Mouse (Mus musculus) layer of hippocampus, adult 11-12 months (tissue): ENCODE data around the gene Med24.
"Not testable (repeated sequence)": the region's sequence is repeated elsewhere in the genome, so short reads cannot be mapped to it uniquely, and the experiment has no call there.

Source experiments
- DNase-seq: peaks from one replicate; pipeline ENCODE4 v3.0.0; 2022; ENCODE audit warnings: low spot score

Gene Med24

DNA sequence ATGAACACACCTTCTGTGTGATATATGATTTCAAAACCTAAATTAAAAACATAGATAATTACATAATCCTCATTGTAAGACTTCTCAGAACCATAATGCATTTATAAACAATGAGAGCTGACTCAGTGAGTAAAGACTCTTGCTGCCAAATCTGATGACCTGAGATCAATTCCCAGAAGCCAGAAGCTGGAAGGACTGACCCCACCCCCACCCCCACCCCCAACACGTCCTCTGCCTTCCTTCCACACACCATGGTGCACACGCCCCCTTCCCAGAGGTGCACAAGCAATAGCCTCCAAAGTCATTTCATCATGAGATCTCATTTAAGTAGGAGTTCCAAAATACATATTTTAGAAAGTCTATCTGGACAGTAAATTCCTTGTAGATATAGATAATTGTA is 8.5 kb downstream of the Med24 start:
- DNase-seq, result no peak

DNA sequence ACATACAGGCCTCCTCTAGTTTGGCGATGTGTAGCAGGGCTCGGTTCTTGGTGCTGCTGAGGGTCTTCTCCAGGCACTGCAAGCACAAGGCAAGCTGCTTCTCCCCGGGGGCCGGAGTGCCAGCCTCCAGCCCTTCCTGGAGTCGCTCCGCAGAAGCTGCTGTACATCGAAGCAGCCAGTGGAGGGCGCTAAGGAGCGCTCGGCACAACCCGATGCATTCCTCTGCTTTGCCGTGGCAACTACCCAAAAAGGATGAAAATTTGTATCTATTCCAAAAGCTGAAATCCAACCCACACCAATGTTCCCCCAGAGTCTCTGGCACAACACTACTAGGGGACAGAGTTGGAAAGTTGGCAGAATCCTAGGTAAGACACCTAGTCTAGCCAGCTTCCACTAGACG is 11.3 kb downstream of the Med24 start:
- peak; percentile 85 for DNase-seq

DNA sequence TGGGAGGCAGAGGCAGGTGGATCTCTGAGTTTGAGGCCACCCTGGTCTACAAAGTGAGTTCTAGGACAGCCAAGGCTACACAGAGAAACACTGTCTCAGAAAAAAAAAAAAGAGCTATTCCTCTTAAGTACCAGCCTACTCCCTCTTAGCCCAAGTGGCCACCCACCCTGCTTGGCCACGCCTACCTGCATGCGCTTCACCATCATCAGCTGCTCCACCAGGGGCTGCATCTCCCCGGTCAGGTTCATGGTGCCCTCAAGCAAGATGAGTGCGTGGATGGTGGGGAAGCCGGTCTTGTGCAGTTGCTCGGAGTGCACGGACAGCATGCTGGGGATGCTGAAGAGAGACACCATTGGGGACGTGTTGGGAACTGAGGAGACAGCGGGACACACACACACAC is 13.3 kb downstream of the Med24 start:
- DNase-seq, result no peak

DNA sequence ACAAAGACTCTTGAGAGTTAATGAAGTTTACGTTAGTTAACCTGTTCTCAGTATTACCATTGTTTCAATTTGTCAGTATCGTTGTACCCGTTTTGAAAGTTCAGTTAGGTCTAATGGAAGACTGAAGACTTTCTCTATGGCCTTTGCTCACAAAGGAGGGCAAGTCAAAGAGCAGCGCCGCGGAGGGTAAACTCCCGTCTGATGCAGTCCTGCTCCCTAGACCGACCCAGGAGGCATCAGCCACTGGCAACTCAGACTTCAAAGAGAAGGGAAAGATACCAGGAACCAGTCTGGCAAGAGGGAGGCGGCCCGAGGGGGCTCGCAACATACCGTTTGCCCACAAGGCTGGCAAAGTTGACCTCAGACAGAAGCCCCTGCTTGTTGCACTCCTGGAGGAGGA is 15.5 kb downstream of the Med24 start:
- no peak for DNase-seq

DNA sequence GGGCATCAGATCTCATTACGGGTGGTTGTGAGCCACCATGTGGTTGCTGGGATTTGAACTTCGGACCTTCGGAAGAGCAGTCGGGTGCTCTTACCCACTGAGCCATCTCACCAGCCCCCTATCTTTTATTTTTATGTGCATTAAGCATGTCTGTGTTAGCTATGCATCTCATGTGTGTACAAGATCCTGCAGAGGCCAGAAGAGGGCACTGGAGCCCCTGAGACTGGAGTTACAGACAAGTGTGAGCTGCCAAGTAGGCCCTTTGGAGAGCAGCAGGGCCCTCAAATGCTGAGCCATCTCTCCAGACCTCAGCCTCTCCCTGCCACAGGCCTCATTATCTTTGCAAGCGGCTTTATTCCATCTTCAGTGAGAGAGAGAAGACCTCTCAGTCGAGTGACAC is 17.2 kb downstream of the Med24 start:
- not testable (repeated sequence) for DNase-seq

DNA sequence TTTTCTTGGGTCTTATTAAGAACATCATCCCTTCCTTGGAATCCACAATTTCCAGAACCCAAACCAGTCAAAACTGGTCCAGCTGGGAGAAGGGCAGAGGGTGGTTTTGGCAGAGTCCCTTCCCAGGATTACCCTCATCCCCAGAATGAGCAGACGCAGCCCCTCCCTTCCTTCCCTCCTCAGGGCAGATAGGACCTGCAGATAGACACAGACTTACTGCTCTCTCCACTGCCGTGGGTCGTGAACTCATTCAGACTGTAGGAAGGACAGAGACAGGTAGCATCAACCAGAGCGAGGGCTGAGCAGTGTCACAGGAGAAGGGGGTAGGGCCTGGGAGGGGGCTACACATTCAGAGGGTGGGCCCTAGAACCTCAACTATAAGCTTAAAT is 18.2 kb downstream of the Med24 start:
- DNase-seq, result no peak

DNA sequence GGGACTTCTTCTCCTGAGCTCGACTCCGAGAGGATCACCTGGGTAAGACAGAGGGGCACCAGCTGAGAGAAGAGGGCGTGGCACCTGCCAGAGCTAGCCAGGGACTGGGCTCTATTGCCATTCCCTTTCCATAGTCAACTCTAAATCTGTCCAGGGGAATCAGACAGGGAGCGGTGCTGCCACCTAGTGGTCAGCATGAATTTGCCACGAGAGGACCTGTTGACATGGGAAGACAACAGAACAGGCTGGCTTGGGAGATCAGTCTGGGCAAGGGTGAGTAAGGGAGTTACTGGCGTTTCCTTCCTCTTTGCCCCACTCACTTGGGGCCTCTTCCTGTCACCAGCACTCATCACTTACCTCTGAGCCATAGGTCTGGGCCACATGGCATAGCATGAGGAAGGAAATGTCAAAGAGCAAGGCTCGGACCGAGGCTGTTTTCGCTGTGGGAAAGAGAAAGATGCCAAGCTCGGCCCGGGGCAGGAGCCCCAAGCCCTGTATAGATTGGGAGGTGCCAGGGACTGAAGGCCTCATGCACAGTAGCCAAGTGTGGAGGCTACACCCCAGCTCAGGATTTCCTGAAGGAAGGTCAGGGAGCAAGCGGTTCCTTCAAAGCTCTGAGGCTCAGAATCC is 18.7 kb downstream of the Med24 start:
- DNase-seq, result peak; percentile 81

DNA sequence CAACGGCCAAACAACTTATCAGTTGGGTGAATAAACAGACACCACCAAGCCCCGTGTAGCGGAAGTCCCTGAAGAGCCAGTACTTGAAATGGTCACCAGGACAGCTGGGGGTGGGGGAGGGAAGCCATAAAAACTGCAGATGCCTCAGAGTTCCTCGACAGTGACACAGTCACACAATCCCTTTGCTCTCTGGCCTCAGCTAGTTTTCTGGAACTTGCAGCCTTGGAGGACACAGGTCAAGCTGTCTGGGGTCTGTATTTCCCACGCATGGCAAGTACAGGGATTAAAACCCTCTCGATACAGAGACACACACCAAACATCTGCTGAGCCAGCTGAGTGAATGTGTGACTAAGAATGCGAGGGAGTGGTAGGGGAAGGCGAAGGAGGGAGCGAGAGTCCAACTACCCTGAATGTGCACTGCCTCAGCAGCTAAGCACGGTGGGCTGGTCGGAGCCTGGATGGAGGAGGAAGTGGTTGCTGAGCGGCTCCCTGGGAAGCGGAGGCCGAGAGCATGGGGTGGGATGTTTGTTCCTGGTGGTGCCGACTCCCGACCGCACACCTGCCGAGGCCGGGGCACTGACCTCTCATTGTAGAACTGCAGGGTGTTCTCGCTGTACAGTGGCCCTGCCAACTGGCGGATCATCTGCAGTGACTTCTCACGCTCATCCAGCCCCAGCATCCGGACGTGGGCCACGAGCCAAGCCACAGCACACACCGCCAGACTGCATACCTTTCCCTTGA is 20.1 kb downstream of the Med24 start:
- no peak for DNase-seq

DNA sequence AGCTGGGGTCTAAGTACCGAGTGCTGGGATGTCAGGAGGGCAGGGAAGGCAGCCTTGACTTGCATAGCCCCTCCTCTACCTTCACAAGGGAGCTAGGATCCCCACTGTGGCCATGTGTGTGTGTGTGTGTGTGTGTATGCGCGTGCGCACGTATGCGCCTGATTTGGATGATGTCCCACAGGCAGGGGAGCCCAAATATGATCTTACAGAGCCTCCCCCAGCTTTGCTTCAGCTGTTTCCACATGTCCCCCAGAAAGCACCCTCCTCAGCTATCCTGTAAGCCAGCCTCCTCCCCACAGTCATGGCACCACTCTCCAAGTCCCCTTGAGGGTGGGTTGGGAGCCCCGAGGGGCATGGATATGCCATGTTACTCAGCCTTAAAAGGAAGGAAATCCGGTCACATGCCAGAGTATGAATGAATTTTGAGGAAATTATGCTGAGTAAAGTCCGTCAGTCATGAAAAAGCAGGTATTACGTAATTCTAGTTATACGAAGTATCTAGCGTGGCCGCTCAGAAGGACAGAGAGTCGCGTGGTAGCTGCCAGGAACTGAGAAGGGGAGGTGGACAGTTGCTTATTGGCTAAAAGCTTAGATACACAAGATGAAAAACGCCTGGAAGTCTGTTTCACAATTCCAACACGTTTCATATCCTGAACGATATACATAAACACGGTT is 20.8 kb downstream of the Med24 start:
- no peak for DNase-seq

DNA sequence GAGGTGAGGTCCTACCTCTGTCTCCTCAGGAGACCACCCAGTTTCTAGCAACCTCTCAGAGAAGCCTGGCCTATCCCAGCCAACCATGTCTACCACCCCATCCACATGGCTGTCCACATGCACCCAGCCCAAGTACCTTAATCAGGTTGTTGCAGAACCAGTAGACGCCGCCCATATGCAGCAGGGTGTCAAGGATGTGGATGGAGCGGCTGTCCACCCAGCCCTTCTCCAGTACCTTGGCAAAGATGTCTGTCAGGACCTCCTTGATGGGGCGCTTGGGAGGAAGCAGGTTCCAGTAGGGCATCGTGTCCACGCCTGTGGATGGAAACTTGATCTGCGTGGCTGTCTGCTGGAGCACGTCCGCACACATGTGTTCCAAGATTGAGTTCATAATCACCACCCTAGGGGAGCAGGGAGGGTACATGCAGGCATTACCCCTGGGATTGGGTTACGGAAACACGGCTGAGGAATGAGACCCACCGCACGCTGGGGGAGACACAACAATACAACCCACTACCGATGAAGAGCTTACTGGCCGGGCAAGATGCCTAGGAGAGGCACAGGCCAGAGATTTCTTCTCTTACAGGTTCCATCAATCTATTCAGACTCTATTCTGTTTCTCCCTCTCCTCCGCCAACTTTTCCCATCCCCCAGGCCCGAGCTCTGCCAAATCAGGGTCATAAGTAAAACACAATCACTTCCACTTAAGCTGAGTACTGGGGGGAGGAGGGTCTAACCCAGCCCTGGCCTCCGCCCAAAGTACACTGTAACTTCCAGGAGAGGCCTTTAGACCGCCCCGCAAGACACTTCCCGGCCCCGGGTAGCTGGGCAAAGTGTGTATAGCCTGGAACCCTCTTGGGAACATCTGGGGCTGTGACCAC is 21.6 kb downstream of the Med24 start:
- no peak for DNase-seq

DNA sequence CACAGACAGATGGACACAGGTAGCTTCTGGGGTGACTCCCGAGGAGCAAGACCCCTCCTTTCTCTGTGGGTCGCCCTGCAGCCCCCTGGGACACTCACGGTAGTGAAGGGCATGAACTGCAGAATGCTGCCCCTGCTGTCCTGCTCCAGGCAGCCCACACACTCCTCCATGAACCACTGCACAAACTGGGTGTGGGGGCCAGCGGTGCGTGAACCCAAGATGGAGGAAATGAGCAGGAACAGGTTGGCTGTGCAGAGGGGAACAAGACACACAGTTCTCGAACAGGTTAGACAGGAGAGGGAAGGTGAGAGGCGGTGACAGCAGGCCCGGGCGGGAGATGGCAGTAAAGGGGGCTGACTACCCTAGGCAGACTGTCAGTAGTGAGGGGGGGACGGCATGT is 24.2 kb downstream of the Med24 start:
- no peak for DNase-seq

DNA sequence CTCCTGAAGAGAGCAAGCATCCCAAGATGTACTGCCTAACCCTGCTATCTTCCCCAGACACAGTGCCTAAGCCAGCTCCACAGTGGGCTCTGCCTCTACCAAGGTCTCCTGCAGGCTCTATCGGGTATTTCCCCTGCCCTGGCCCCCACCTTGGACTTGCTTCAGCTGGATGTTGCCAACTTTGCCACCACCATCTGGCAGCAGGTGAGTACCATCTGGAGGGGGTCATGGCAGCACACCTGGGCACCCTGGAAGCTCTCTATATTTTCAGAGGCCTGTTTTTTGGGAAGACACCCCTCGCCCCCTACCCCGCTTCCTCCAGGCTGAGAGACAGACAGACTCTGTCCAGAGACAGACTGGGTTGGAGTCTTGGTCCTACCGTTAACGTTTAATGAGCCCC is 26.9 kb downstream of the Med24 start:
- DNase-seq, result no peak

DNA sequence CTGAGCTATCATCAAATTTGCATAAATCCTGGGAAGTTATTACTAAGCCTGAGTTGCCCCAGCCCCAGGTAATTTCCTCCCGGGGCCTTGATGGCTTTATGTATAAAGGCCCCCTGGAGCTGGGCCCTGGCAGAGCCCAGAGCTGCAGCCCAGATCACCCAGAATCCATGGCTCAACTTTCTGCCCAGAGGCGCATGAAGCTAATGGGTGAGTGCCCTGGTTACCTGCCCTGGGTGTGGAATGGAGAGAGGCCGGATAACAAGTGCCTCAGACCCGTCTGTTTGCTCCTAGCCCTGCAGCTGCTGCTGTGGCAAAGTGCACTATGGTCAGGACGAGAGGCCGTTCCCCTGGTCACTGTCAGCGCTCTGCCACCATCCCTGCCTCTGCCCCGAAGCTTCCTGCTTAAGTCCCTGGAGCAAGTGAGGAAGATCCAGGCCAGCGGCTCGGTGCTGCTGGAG is 28.0 kb downstream of the Med24 start, which contains the start of gene Csf3:
Csf3 (plus strand) TSS at position 51 of the 458 bp plus-strand sequence.
- DNase-seq, result no peak

DNA sequence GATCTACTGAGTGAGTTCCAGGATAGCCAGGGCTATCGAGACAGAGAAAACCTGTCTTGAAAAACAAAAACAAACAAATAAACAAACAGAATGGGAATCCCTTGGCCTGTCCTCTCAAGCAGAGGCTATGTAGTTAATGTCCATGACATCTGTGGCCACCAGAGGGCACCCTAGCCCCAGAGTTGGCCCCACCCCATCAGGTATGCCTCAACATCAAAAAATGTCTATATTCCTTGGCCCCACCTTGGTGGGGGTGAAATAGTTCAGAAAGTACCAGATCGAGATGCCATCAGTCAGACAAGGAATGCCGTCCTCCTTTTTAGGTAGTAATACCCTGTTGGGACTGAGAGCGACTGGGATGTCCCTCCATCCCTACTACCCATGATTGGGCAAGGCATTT is 29.3 kb downstream of the Med24 start:
- DNase-seq, result peak; percentile 81

DNA sequence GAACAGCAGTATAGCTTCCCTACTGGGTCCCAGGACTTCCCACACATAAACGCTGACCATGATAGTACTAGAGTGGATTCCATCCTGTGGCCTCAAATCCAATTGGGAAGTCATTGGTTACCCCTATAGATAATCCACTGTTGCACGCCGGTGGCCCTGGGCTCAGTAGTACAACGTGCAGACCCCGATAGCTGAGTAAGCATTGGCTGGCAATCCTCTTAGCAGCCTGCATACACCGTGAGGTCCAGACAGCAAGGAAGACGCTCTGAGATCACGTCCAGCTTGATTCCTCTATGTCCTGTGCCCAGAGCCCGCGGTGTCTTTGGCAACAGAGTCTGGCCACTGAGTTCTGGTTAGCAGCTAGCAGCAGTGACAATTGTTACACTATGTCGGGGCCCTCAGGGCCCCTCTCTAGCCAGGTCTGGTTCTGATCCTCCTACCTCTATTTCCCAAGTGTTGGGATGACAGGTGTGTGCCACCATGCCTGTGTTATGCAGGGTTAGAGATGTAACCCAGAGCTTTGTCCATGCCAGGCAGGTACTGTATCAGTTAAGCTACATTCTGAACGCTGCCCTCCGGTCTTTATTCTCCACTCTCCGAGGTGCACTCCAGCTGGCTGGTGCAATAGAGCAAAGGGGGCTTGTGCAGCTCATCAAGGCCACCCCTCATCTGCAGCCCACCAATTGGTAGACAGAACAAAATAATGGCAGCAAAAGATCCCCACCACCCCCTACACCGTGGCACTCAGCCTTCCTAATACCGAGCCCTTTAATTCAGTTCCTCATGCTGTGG is 30.2 kb downstream of the Med24 start:
- DNase-seq, result no peak

DNA sequence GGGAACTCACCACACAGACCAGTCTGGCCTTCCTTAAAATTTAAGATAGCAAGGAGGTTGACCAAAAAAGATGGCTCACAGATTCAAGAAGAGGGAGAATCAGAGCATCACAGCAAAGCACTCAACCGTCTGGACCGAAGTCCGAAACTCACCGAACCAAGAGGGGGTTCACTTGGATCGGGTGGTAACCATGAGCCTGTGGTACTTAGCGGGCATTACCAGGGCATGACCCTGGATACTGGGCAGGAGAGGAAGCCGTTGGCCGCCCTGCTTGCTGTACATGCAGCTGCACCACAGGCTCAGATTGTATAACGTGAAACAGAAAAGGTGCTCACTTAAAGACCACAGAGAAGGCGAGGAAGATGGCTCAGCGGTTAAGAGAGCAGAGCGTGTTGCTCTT is 32.0 kb downstream of the Med24 start:
- DNase-seq, result no peak

DNA sequence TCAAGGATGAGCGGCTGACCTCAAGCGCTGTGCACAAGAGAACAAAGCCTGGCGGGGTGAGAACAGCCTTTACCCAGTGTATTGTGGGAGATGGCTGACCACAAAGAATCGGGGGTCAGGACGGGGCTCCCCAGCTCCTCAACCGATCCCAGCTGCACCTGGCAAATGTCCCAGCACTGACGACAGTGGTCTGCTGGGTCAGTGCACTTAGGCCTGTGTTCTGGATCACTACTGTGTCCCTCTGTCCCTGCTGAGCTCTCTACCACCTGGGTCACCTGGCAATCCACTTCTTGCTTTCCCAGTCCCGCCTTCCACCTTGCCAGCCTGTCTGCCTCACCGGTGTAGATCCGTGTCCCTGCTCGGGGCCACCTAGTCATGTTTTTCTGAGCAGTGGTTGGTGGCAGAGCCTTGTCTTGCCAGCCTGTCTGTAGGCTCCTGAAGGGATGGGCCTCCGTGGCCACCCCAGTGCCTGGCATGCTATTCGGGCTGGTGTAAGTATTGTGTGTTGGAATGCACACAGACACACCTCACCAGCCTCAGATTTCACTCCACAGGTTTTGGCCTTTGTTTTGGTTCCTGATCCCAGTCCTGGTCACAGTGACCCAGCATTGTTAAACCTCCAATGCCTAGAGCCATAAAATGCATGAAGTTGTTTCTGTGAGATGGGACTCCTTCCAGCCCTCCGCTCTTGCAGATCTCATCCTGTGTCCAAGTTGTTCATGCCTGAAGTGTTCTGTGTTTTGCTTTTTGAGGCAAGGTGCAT is 32.6 kb downstream of the Med24 start:
- no peak for DNase-seq

DNA sequence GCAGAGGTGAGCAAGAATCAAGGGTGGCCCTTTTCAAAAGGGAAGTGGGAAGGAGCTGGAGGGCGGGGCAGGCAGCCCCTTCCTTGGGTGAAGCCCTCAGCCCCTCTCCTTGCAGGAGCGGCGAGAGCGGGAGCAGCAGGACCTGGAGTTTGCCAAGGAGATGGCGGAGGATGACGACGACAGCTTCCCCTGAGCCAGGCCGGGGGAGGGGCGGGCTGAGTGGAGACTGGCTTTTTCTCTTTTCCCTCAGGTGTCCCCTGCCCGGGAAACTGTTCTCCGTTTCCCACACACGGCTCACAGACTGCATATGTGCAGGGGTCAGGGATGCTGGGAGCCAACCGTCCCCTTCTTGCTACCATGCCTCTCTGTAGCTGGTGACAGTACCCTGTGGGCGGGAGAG is 33.8 kb downstream of the Med24 start:
- DNase-seq, result no peak

DNA sequence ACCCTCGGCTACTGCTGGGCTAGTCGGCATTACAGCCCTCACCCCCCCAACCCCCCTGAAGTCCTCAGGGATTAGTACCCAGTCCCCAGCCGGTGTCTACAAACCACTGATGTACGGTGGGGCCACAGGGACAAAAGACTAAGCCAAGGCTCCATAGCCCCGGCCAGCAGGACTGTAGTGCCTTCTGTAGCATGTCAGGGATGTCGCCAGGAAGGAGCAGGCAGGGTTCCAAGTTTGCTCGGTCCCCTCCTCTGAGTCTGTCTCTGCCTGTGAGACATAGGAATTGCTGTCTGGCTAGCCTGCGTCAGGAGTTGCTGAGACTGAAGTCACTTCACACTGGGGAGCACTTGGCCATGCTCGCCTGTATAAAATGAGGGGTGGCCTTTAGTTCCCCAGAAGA is 34.9 kb downstream of the Med24 start:
- no peak for DNase-seq

DNA sequence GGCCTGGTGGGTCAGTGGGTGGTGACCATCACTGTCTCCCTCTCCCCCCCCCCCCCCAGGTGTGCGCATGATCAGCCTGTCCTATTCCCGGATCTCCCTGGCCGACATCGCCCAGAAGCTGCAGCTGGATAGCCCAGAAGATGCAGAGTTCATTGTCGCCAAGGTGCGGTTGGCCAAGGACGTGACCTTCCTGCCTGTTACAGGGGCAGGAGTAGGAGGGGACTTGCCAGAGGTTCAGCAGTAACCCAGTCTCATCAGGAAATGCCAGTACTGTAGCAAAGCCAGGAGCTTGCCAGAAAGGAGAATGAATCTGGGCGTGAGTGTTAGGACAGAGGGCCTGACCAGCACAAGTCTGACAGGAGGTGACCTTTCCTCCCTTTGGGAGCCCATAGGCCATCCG is 35.5 kb downstream of the Med24 start:
- no peak for DNase-seq

DNA sequence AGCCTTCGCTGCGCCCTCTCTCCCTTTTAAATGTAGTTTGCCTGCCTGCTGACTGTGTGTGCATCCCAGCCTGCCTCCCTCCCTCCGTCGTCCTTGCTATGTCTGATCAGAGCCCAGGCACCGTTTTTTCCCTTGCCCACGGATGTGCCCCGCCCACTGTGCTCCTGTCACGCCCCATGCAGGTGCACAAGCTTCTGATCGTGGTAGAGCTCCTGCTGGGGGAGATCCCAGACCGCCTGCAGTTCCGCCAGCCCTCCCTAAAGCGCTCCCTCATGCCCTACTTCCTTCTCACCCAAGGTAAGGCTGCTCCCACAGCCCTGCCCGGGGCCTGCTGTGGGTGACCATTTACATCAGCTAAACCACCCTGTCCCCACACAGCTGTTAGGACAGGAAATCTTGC is 36.0 kb downstream of the Med24 start:
- DNase-seq, result no peak
